Mouse (Mus musculus): ENCODE data around the gene Morn1. TPM values are rescaled to one million over a fixed set of nuclear protein-coding genes. Genes with fewer than 3 reads are reported as not detected.

Gene Morn1
- polyA plus RNA-seq, 1 experiment from 2014 or later = 1.1 TPM

GRCm38 (mm10) chr4:155164550-155164949 is 78.2 kb downstream of the Morn1 start:
- 71% methylated on average over 6 of the region's 6 CpGs for WGBS (ENCODE audit: insufficient replicate concordance)
- Histone ChIP-seq H3K4me2 (ENCODE audit: low read depth, low read length) (no peak overlapping the region), H3K4me3 (ENCODE audit: low read depth, low read length) (no peak overlapping the region), H3K27me3 (ENCODE audit: control insufficient read depth, insufficient read depth, low read depth, low read length) (no peaks in the 10 kb centered on the region), H3K36me3 (ENCODE audit: control insufficient read depth, insufficient read depth) (no peaks in the 10 kb centered on the region), H3K9ac (ENCODE audit: low read depth, low read length) (no peak overlapping the region), H3K27ac (ENCODE audit: low read length) (no peak overlapping the region), H3K4me1 (ENCODE audit: control insufficient read depth, low read depth, low read length) (peaks cover 28% of the 10 kb centered on the region), H3K9me3 (replicated peaks; ENCODE audit: control insufficient read depth, low read length) (no peaks in the 10 kb centered on the region)
- 0 out of 2 replicates have a peak, but pooled peaks have one; percentile 17 for ATAC-seq (ENCODE audit: low read depth)

- no peaks in the 10 kb centered on the region for H3K27me3 ChIP-seq (ENCODE audit: control insufficient read depth, insufficient read depth, low read depth, low read length)
- no peak overlapping the region for H3K4me3 ChIP-seq (ENCODE audit: low read depth, low read length)
- no peak overlapping the region for H3K4me2 ChIP-seq (ENCODE audit: low read depth, low read length)
- no peaks in the 10 kb centered on the region for H3K9me3 ChIP-seq (replicated peaks; ENCODE audit: control insufficient read depth, low read length)
- no peak for ATAC-seq (ENCODE audit: low read depth)
- no peak overlapping the region for H3K9ac ChIP-seq (ENCODE audit: low read depth, low read length)
- H3K36me3 ChIP-seq (ENCODE audit: control insufficient read depth, insufficient read depth) = no peaks in the 10 kb centered on the region
- H3K27ac ChIP-seq (ENCODE audit: low read length) = no peak overlapping the region
- peaks cover 28% of the 10 kb centered on the region for H3K4me1 ChIP-seq (ENCODE audit: control insufficient read depth, low read depth, low read length)
These were observed 79.5 kb downstream of the Morn1 start for GRCm38 (mm10) chr4:155165861-155166260.

GRCm38 (mm10) chr4:155168835-155169252 is 82.5 kb downstream of the Morn1 start:
- WGBS (ENCODE audit: insufficient replicate concordance) = 72% methylated on average over 8 of the region's 8 CpGs
- H3K4me2 ChIP-seq (ENCODE audit: low read depth, low read length) = no peak overlapping the region
- H3K36me3 ChIP-seq (ENCODE audit: control insufficient read depth, insufficient read depth) = no peaks in the 10 kb centered on the region
- H3K9ac ChIP-seq (ENCODE audit: low read depth, low read length) = no peak overlapping the region
- no peak overlapping the region for H3K4me3 ChIP-seq (ENCODE audit: low read depth, low read length)
- H3K9me3 ChIP-seq (replicated peaks; ENCODE audit: control insufficient read depth, low read length) = no peaks in the 10 kb centered on the region
- no peak overlapping the region for H3K27ac ChIP-seq (ENCODE audit: low read length)
- H3K4me1 ChIP-seq (ENCODE audit: control insufficient read depth, low read depth, low read length) = peaks cover 15% of the 10 kb centered on the region
- ATAC-seq (ENCODE audit: low read depth) = no peak
- H3K27me3 ChIP-seq (ENCODE audit: control insufficient read depth, insufficient read depth, low read depth, low read length) = no peaks in the 10 kb centered on the region

GRCm38 (mm10) chr4:155170614-155171212 is 84.3 kb downstream of the Morn1 start:
- no peak for ATAC-seq (ENCODE audit: low read depth)
- 56% methylated on average over 8 of the region's 8 CpGs for WGBS (ENCODE audit: insufficient replicate concordance)
- Histone ChIP-seq H3K36me3 (ENCODE audit: control insufficient read depth, insufficient read depth) (no peaks in the 10 kb centered on the region), H3K27ac (ENCODE audit: low read length) (no peak overlapping the region), H3K27me3 (ENCODE audit: control insufficient read depth, insufficient read depth, low read depth, low read length) (no peaks in the 10 kb centered on the region), H3K4me2 (ENCODE audit: low read depth, low read length) (no peak overlapping the region), H3K4me3 (ENCODE audit: low read depth, low read length) (no peak overlapping the region), H3K9me3 (replicated peaks; ENCODE audit: control insufficient read depth, low read length) (no peaks in the 10 kb centered on the region), H3K4me1 (ENCODE audit: control insufficient read depth, low read depth, low read length) (peaks cover 22% of the 10 kb centered on the region), H3K9ac (ENCODE audit: low read depth, low read length) (no peak overlapping the region)

- Histone ChIP-seq H3K36me3 (ENCODE audit: control insufficient read depth, insufficient read depth) (no peaks in the 10 kb centered on the region; the same call in 1 of the 2 replicates), H3K4me3 (ENCODE audit: low read depth, low read length) (no peak overlapping the region), H3K9ac (ENCODE audit: low read depth, low read length) (no peak overlapping the region), H3K4me2 (ENCODE audit: low read depth, low read length) (no peak overlapping the region), H3K27me3 (ENCODE audit: control insufficient read depth, insufficient read depth, low read depth, low read length) (no peaks in the 10 kb centered on the region), H3K27ac (ENCODE audit: low read length) (no peak overlapping the region), H3K9me3 (replicated peaks; ENCODE audit: control insufficient read depth, low read length) (no peaks in the 10 kb centered on the region), H3K4me1 (ENCODE audit: control insufficient read depth, low read depth, low read length) (peaks cover 22% of the 10 kb centered on the region)
- ATAC-seq (ENCODE audit: low read depth) = no peak
- WGBS (ENCODE audit: insufficient replicate concordance) = 78% methylated on average over 5 of the region's 5 CpGs
These were observed 85.7 kb downstream of the Morn1 start for GRCm38 (mm10) chr4:155171961-155172533.

GRCm38 (mm10) chr4:155172909-155173821 is 86.8 kb downstream of the Morn1 start:
- Histone ChIP-seq H3K4me1 (ENCODE audit: control insufficient read depth, low read depth, low read length) (peaks cover 31% of the 10 kb centered on the region), H3K9ac (ENCODE audit: low read depth, low read length) (no peak overlapping the region; the same call in 1 of the 2 replicates), H3K27ac (ENCODE audit: low read length) (peak overlapping the region; percentile 63; the same call in 1 of the 2 replicates), H3K27me3 (ENCODE audit: control insufficient read depth, insufficient read depth, low read depth, low read length) (no peaks in the 10 kb centered on the region), H3K9me3 (replicated peaks; ENCODE audit: control insufficient read depth, low read length) (no peaks in the 10 kb centered on the region), H3K4me2 (ENCODE audit: low read depth, low read length) (no peak overlapping the region), H3K4me3 (ENCODE audit: low read depth, low read length) (no peak overlapping the region), H3K36me3 (ENCODE audit: control insufficient read depth, insufficient read depth) (no peaks in the 10 kb centered on the region; the same call in 1 of the 2 replicates)
- WGBS (ENCODE audit: insufficient replicate concordance) = 45% methylated on average over 21 of the region's 21 CpGs
- peak; percentile 84 for ATAC-seq (ENCODE audit: low read depth)

GRCm38 (mm10) chr4:155173822-155174785 is 87.7 kb downstream of the Morn1 start:
- Histone ChIP-seq H3K27me3 (ENCODE audit: control insufficient read depth, insufficient read depth, low read depth, low read length) (no peaks in the 10 kb centered on the region), H3K36me3 (ENCODE audit: control insufficient read depth, insufficient read depth) (no peaks in the 10 kb centered on the region; the same call in 1 of the 2 replicates), H3K9me3 (replicated peaks; ENCODE audit: control insufficient read depth, low read length) (no peaks in the 10 kb centered on the region), H3K27ac (ENCODE audit: low read length) (peak overlapping the region; percentile 63; the same call in 1 of the 2 replicates), H3K4me2 (ENCODE audit: low read depth, low read length) (no peak overlapping the region), H3K9ac (ENCODE audit: low read depth, low read length) (no peak overlapping the region), H3K4me1 (ENCODE audit: control insufficient read depth, low read depth, low read length) (peaks cover 40% of the 10 kb centered on the region), H3K4me3 (ENCODE audit: low read depth, low read length) (no peak overlapping the region)
- WGBS (ENCODE audit: insufficient replicate concordance) = 52% methylated on average over 16 of the region's 17 CpGs
- no peak for ATAC-seq (ENCODE audit: low read depth)

GRCm38 (mm10) chr4:155176210-155176609 is 89.8 kb downstream of the Morn1 start:
- no peaks in the 10 kb centered on the region; the same call in 1 of the 2 replicates for H3K36me3 ChIP-seq (ENCODE audit: control insufficient read depth, insufficient read depth)
- no peak overlapping the region for H3K9ac ChIP-seq (ENCODE audit: low read depth, low read length)
- H3K27ac ChIP-seq (ENCODE audit: low read length) = no peak overlapping the region
- no peak for ATAC-seq (ENCODE audit: low read depth)
- H3K27me3 ChIP-seq (ENCODE audit: control insufficient read depth, insufficient read depth, low read depth, low read length) = no peaks in the 10 kb centered on the region
- H3K9me3 ChIP-seq (replicated peaks; ENCODE audit: control insufficient read depth, low read length) = no peaks in the 10 kb centered on the region
- no peak overlapping the region for H3K4me3 ChIP-seq (ENCODE audit: low read depth, low read length)
- WGBS (ENCODE audit: insufficient replicate concordance) = 43% methylated on average over 3 of the region's 3 CpGs
- H3K4me1 ChIP-seq (ENCODE audit: control insufficient read depth, low read depth, low read length) = peaks cover 41% of the 10 kb centered on the region
- no peak overlapping the region for H3K4me2 ChIP-seq (ENCODE audit: low read depth, low read length)

All from liver, embryonic 16.5 days (tissue).